Mouse (Mus musculus) liver, embryonic 16.5 days (tissue): Measurements from ENCODE around the gene Slc22a14. TPM values are rescaled to one million over a fixed set of nuclear protein-coding genes. Genes with fewer than 3 reads are reported as not detected.

Source experiments
- ATAC-seq: fragments of 200-750 bp; cut with Nextera tagmentation; 2 replicates; pipeline ENCODE4 v1.8.0; 2017; ENCODE audit warnings: low read depth, mild to moderate bottlenecking, moderate number of reproducible peaks, moderate library complexity
- H3K27ac ChIP-seq: fragments of 300-500 bp; sonication (generic); 2 replicates; pipeline ENCODE4 v1.5.1; 2014; ENCODE audit warnings: mild to moderate bottlenecking, low read length
- H3K27me3 ChIP-seq: fragments of 300-500 bp; sonication (generic); 2 replicates; pipeline ENCODE4 v1.6.1; 2014; ENCODE audit warnings: low read depth, low read length, mixed read lengths; ENCODE audit not compliant: control insufficient read depth, insufficient read depth
- H3K36me3 ChIP-seq: fragments of 300-500 bp; sonication (generic); 2 replicates; pipeline ENCODE4 v1.6.1; 2014; ENCODE audit warnings: mild to moderate bottlenecking; ENCODE audit not compliant: control insufficient read depth, insufficient read depth
- H3K4me1 ChIP-seq: fragments of 300-500 bp; sonication (generic); 2 replicates; pipeline ENCODE4 v1.6.1; 2014; ENCODE audit warnings: low read depth, low read length, mixed read lengths; ENCODE audit not compliant: control insufficient read depth
- H3K4me2 ChIP-seq: fragments of 300-500 bp; sonication (generic); 2 replicates; pipeline ENCODE4 v1.6.1; 2014; ENCODE audit warnings: low read depth, low read length, mixed read lengths
- H3K4me3 ChIP-seq: fragments of 300-500 bp; sonication (generic); 2 replicates; pipeline ENCODE4 v1.5.1; 2014; ENCODE audit warnings: low read depth, mild to moderate bottlenecking, low read length
- H3K9ac ChIP-seq: fragments of 300-500 bp; sonication (generic); 2 replicates; pipeline ENCODE4 v1.6.1; 2014; ENCODE audit warnings: low read depth, low read length
- H3K9me3 ChIP-seq: fragments of 300-500 bp; sonication (generic); replicated peaks from 2 replicates; pipeline ENCODE4 v1.6.1; 2016; ENCODE audit warnings: low read length; ENCODE audit not compliant: control insufficient read depth
- WGBS: fragments of 180-500 bp; shearing (Covaris S2); extraction: QIAGEN DNeasy Blood & Tissue Kit; methylation state at CpG from one replicate; pipeline ENCODE4 v1.1.7; 2014; ENCODE audit not compliant: insufficient replicate concordance; 5-methylcytosine and 5-hydroxymethylcytosine counted together
- polyA plus RNA-seq: library from polyadenylated mRNA; unstranded; fragments of >200 nt; fragmentation: Nextera tagmentation; extraction: Ambion mirVana; gene quantifications from 2 replicates; pipeline ENCODE4 v1.2.1, GENCODE M21; 2015

Gene Slc22a14
- not detected in 2 replicates for polyA plus RNA-seq

- H3K9ac ChIP-seq, result no peak within 1 kb of the TSS
- H3K4me1 ChIP-seq, result no peaks in the 10 kb centered on the region
- no peak within 1 kb of the TSS for H3K4me3 ChIP-seq
- H3K9me3 ChIP-seq, result no peaks in the 10 kb centered on the region
- H3K36me3 ChIP-seq, result no peaks in the 10 kb centered on the region
- no peak within 1 kb of the TSS for H3K4me2 ChIP-seq
- 32% methylated on average over 7 of the region's 7 CpGs for WGBS
- ATAC-seq, result no peak
- no peak within 1 kb of the TSS for H3K27ac ChIP-seq
- H3K27me3 ChIP-seq, result no peaks in the 10 kb centered on the region
Measured at GRCm38 (mm10) chr9:119365284-119365683, at the start of gene Slc22a14. TSS of gene Slc22a14 (minus strand) at chr9:119365553.

DNA sequence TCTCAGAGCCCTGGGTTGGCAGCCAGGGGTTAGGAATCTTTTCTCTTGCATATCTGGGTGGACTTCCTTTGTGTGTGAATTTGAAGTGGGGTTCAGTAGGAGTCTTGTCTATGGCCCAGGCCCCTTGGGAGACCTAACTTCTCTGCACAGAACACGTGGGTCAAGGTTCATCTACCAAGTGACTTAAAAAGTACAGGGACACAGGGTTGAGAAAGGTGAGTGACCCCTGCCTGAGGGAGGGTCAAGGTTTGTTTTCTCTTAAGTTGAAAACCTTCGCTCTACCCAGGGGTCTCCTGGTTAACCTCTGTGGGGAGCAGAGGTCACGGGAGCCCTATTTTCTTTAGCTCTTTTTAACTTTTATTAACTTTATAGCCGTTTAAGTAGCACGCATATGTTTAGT, 44.5 kb upstream of the Slc22a14 start:
- H3K4me1 ChIP-seq, result peaks cover 5% of the 10 kb centered on the region
- H3K9ac ChIP-seq, result no peak overlapping the region
- no peaks in the 10 kb centered on the region; the same call in 1 of the 2 replicates for H3K27me3 ChIP-seq
- no peak overlapping the region for H3K4me2 ChIP-seq
- H3K9me3 ChIP-seq, result no peaks in the 10 kb centered on the region; the same call in 1 of the 2 replicates
- H3K4me3 ChIP-seq, result no peak overlapping the region
- 60% methylated on average over 5 of the region's 5 CpGs for WGBS
- H3K27ac ChIP-seq, result no peak overlapping the region
- no peaks in the 10 kb centered on the region for H3K36me3 ChIP-seq
- no peak for ATAC-seq

DNA sequence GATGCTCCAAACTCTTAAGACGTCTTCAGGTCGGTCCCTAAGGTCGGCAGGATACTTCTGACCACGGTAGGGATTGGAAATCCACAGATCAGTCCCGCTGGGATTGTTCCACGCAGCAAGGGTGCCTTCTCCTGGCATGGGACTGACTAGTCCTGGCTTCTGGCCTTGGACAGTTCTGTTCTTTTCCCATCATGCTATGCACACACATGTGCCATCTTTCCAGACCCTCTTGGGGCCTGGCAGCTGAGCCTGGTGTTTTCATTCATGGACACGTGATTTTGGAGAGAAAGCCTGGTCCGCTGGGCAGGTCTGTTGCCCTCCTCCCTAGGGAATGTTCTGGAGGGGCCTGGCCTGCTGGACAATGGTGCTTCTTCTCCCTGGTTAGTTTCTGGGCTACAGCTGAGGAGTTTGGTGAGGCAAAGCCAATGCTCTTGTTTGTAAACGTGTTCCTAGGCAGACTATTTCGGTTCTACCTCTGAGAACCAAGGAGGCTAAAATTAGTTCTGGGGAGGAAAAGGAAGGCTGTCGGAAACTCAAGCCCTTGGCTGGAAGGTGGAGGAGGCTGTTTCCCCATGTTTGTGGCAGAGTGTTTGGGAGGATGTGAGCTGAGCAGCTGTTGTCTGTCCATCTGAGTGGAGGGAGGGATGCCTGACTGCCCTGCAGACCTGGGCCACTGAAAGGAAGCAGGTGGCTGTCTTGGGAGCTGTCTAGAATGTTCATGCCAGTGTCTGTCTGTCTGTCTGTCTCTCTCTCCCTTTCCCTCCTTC, 43.7 kb upstream of the Slc22a14 start:
- Histone ChIP-seq H3K27ac (no peak overlapping the region), H3K9ac (no peak overlapping the region)
- WGBS, result 48% methylated on average over 11 of the region's 11 CpGs

DNA sequence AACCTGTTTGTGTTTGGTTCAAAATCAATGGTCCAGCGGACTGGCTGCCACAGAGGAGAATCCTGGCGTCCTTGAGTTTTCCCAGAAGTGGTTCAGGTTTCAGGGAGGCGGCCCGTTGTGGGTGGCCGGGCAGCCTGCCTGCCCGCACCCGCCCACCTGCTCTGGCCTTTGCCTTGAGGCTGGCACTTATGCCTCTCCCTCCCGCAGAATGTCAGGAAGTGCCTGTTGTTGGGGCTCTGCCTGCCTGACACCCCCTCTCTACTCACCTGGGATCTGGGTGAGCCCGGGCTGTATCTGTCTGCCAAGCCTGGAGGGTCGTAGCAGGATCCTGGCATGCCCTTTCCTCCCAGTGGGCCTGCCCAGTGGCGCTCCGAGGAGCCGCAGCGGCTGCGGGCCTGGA, 42.5 kb upstream of the Slc22a14 start:
- peaks cover 20% of the 10 kb centered on the region for H3K27me3 ChIP-seq
- ATAC-seq, result no peak
- peaks cover 12% of the 10 kb centered on the region for H3K4me1 ChIP-seq
- 65% methylated on average over 15 of the region's 15 CpGs for WGBS
- H3K9me3 ChIP-seq, result no peaks in the 10 kb centered on the region
- no peak overlapping the region for H3K27ac ChIP-seq
- H3K4me3 ChIP-seq, result no peak overlapping the region
- no peak overlapping the region for H3K4me2 ChIP-seq
- no peak overlapping the region for H3K9ac ChIP-seq
- no peaks in the 10 kb centered on the region for H3K36me3 ChIP-seq

More for the DNA sequence above, 43.7 kb upstream of the Slc22a14 start:
- ATAC-seq, result no peak
- Histone ChIP-seq H3K36me3 (no peaks in the 10 kb centered on the region), H3K9me3 (no peaks in the 10 kb centered on the region; the same call in 1 of the 2 replicates), H3K27me3 (peaks cover 8% of the 10 kb centered on the region), H3K4me3 (no peak overlapping the region), H3K4me1 (peaks cover 5% of the 10 kb centered on the region), H3K4me2 (no peak overlapping the region)

DNA sequence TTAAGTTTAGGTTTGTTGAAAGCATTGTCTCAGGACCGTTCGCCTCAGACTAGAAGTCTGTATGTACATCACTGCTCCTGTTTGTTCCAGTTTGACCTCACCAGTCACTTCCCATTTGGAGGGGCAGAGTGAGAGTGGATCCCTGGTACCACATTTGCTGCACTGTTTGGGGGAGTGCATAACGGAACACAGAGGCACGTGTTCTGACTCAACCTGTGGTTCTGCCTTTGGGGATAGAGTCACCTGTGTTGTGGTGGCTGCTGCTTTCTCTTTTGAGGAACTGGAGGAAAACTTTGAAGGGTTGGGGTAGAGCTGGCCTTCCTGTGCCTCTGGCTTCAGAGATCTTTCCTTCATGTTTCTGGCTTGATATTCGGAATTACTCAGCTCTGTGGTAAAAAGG, 38.7 kb upstream of the Slc22a14 start:
- Histone ChIP-seq H3K4me2 (no peak overlapping the region), H3K36me3 (no peaks in the 10 kb centered on the region), H3K9ac (no peak overlapping the region), H3K4me3 (no peak overlapping the region), H3K4me1 (peaks cover 7% of the 10 kb centered on the region), H3K27me3 (peaks cover 34% of the 10 kb centered on the region), H3K9me3 (no peaks in the 10 kb centered on the region), H3K27ac (no peak overlapping the region)
- 42% methylated on average over 5 of the region's 5 CpGs for WGBS
- no peak for ATAC-seq

DNA sequence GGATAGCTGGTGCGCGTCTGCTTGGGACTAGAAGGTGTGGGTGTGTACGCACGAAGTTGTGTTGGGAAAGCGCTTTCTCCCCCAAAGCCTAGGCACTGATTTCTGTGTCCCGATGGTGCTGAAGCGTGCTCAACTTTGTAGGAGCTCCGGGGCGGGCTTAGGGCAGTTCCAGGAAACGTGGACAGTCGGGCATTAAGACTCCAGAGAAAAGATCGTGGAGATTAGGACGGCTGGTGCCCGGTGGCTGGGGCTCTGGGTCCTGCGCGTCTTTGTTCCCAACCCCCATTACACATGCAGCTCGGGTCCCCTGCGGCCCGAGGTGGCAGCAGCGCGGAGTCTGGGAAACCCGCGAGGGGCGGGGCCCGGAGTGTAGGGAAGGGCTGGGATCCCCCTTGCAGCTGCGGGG, 37.9 kb upstream of the Slc22a14 start:
- 0% methylated on average over 26 of the region's 26 CpGs for WGBS
- Histone ChIP-seq H3K9ac (peak overlapping the region; percentile 66), H3K27me3 (peaks cover 34% of the 10 kb centered on the region), H3K4me1 (peaks cover 7% of the 10 kb centered on the region), H3K36me3 (no peaks in the 10 kb centered on the region), H3K9me3 (no peaks in the 10 kb centered on the region), H3K4me3 (peak overlapping the region; percentile 70), H3K27ac (no peak overlapping the region), H3K4me2 (peak overlapping the region; percentile 75)
- no peak for ATAC-seq

DNA sequence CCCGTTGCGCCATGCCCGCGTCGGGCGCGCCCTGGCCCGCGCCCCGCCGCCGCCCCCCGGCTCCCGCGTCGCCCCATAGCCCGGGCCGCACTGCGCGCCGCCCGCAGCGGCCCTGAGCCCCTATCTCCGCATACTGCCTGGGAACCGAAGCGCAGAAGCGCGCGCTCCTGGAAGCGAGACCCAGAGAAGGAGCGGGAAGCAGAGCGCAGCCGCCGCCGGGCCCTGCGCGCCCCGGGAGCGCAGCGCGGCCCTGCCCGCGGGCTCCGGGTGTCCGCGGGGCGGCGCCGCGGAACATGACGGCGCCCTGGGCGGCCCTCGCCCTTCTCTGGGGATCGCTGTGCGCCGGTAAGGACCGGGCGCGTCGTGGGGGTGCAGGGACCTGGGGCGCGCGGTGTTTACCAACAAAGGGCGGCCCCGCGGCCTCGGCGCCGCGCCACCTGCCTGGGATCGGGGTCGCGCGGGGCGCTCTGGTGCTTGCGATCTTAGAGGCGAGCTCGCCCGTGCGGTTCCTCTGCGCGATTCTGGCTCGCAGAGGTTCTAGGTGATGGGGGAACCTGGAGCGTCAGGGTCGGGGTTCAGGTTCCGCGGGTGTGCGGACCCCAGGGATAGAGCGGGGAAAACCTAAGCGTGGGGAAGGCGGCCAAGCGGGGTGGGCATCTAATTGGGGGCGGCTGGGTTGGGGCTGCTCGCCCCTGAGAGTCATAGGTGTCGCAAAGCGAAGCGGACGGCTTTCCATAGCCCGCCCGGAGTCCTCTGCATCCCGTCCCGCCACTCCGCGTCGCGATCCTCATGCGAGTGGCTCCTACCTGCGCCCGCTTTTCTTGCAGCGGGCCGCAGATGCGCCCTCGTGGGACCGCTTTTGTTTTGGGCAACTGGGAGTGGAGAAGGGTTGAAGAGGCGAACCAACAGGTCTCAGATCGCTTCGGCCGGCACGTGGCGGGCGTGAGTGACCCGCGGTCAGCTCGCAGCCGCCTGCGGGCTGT, 37.2 kb upstream of the Slc22a14 start:
- peak overlapping the region; percentile 66 for H3K9ac ChIP-seq
- peaks cover 34% of the 10 kb centered on the region for H3K27me3 ChIP-seq
- H3K9me3 ChIP-seq, result no peaks in the 10 kb centered on the region
- WGBS, result under 1% methylated on average over 115 of the region's 127 CpGs
- H3K4me3 ChIP-seq, result peak overlapping the region; percentile 70
- H3K4me1 ChIP-seq, result peaks cover 7% of the 10 kb centered on the region
- no peaks in the 10 kb centered on the region for H3K36me3 ChIP-seq
- H3K27ac ChIP-seq, result peak overlapping the region; percentile 84
- peak; percentile 39 for ATAC-seq
- H3K4me2 ChIP-seq, result peak overlapping the region; percentile 75

DNA sequence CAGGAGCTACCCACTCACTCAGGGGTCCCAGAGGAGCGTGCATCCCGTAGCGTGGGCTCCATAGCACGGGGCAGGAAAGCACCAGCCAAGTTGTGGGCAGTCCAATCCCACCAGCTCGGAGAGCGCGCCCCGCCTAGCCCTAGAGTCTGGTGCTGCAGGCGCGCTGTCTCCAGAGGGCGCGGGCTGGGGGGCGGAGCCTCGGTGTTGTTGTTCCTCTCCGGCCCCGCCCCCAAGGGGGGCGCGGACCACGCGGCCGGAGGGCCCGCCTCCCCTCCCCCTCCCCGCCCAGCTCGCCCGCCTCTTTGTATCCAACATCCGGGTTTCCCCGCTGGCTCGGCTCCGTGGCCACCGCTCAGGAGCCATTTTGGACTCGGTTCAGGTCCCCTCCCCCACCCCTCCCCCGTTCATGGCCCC, 36.5 kb upstream of the Slc22a14 start, which contains the start of gene Acvr2b:
Acvr2b (plus strand) TSS at position 318 of the 414 bp plus-strand sequence.
- peak within 1 kb of the TSS; percentile 75 for H3K4me2 ChIP-seq
- peak; percentile 88 for ATAC-seq
- H3K36me3 ChIP-seq, result no peaks in the 10 kb centered on the region
- peak within 1 kb of the TSS; percentile 66 for H3K9ac ChIP-seq
- peaks cover 7% of the 10 kb centered on the region for H3K4me1 ChIP-seq
- H3K27me3 ChIP-seq, result peaks cover 34% of the 10 kb centered on the region
- under 1% methylated on average over 28 of the region's 32 CpGs for WGBS
- H3K9me3 ChIP-seq, result no peaks in the 10 kb centered on the region
- H3K27ac ChIP-seq, result peak within 1 kb of the TSS; percentile 84
- H3K4me3 ChIP-seq, result peak within 1 kb of the TSS; percentile 70
